Mouse (Mus musculus) cerebellum, postnatal 25 days (tissue): ENCODE results near the gene Chn1.
"Not testable (repeated sequence)": the region's sequence is repeated elsewhere in the genome, so short reads cannot be mapped to it uniquely, and the experiment has no call there.

Experiments
- DNase-seq, 2 experiments: peaks; one replicate each; pipeline ENCODE4 v3.0.0; 2021; ENCODE audit warnings: mixed read lengths in 2 of 2

The Chn1 gene

GRCm38 (mm10) chr2:73774786-73775682 lies at the start of gene Chn1:
Chn1 (minus strand) TSS chr2:73775346.
- peak; percentile 72 to 84 for DNase-seq

DNA sequence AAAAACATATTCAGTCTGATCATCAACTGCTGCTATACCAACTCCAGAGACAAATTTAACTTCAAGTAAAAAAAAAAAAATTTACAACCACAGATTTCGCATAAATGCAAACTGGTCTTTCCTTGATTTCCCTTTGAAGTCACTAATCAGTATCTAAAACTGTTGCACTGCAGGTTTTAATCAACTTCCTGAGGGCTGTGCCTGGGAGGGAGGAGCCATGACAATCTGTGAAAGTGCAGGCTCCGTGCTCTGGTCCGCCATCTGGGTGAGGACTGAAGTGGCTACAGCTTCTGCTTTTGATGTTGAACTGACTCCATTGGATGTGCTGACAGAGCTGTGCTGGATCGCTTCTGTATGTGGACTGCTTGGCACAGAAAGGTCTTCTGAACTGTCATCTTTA lies 43.6 kb upstream of the Chn1 start:
- no peak for DNase-seq

GRCm38 (mm10) chr2:73807609-73808008 lies 32.5 kb upstream of the Chn1 start:
- no peak for DNase-seq

DNA sequence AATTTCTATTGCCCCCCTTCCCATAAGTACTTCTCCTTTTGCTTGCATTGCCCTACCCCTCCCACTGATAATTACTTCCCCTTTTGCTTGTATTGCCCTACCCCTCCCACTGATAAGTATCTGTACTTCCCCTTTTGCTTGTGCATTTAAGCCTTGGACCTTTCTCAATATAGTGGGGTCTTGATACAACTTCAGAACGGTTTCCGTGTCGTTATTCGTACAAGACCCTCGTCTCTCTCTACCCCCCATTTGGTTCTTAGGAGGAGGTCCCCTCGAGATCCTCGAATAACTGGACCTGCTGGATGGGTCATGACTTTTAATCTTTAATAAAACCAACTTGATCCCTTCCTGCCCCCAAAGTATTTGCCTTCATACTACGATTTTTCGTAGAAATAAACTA lies 25.0 kb upstream of the Chn1 start:
- not testable (repeated sequence) for DNase-seq

DNA sequence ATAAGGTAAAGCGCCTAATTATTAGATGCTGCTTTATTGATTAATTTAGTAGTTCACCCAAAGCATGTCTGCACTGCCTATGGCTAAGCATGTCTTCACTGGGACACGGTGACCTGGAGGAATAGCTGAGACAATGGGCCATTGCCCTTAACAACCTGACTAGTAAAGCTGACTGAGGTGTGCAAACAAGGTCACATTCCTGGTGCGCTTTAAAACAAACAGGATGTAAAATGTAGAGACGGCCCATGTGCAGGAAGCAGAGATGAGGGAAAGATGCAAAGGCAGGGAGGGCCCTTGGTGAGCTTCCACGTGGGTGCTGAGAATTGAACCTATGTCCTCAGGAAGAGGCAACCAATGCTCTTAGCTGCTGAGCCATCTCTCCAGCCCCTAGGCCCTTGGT lies 23.6 kb upstream of the Chn1 start:
- no peak for DNase-seq

DNA sequence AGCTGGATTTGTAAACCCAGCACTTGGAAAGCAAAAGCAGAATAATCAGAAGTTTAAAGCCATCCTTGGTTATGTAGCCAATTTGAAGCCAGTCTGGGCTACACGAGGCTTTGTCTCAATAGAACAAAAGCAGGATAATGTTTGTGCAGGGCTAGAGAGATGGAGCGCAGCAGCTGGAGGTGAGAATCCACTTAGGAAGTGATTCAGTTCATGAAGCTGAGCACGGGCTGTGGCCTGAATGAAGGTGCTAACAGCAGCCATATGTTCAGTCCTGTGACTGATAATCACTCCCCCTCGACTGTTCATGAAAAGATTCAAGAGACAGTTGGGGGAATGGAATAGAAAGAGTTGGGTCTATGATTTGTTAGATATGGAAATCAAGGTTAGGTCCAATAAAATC lies 23.0 kb upstream of the Chn1 start:
- DNase-seq = no peak

GRCm38 (mm10) chr2:73791846-73792630 lies 16.9 kb upstream of the Chn1 start:
- no peak for DNase-seq

DNA sequence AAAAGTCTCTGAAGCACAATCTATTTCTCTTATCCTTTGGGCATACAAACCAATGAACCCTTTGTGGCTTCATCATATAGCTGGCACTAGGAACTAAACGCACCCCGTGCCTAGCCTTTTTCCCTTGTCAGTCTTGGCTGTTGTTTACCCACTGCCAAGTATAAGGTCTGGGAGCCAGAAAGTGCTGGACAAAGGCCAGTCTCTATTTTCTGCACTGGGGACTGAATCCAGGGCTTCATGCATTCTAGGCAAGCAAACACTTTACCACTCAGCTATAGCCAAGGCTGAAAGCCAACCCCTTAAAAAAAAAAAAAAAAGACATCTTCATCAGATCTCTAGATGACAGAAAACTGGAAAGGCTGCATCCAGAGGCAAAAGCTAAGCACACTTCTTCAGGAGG lies 15.2 kb upstream of the Chn1 start:
- DNase-seq = peak in 1 of 2 experiments; percentile 13

GRCm38 (mm10) chr2:73788395-73788794 lies 13.2 kb upstream of the Chn1 start:
- no peak for DNase-seq

- no peak for DNase-seq
Observed at GRCm38 (mm10) chr2:73782371-73782905, 7.3 kb upstream of the Chn1 start.

DNA sequence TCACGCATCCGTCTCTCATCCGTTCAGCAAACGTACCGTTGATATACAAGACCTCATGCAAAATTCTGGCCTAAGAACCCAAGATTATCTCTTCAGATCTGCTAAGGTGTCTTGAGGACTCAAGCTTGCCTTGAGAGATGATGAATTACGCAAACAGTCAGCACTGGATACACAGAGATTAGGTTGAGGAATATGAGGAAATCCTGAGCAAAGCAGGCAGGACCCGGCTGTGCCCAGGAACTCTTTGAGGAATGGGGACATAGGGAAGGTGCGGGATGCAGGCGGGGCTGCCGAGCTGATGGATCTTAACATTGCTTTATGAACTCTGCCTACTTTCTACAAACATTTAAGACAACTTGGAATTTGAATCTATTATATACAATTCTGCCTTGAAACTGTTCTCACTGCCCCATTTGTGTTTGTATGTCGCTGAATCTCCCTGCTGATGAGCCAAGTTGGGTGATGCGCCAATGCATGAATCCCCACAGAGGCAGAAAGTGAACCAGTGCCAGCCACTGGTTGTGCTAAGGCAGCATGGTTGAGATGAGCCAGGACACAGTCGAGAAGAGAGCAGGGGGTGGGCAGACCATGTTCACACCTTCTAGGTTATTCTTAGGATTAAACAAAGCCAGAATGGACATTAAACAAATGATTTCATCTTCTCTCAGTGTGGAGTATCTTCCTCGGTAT lies 5.3 kb upstream of the Chn1 start:
- DNase-seq = peak in 1 of 2 experiments; percentile 5

GRCm38 (mm10) chr2:73779796-73780195 lies 4.7 kb upstream of the Chn1 start:
- DNase-seq = peak in 1 of 2 experiments; percentile 4

GRCm38 (mm10) chr2:73779016-73779595 lies 4.0 kb upstream of the Chn1 start:
- DNase-seq = no peak

DNA sequence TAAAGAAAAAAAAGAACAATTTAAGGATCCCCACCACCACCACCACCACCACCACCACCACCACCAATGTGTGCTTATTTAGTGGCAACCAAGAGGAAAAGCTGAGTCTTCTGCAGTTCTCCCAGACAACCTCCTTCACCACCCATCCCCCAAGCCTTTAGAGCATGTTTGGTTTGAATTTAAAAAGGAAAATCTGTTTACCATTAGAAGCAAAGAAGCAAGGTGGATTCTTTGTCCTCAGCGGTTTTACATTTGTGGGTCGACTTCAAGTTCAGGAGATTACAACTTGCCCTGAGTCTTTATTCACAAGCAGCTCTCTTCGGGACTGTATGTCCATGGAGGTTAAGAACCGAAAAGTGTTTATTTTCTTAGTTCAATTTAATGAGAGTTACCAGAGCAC lies 1.8 kb upstream of the Chn1 start:
- no peak for DNase-seq

GRCm38 (mm10) chr2:73775683-73776310 lies 651 bp upstream of the Chn1 start:
- peak in 1 of 2 experiments; percentile 27 for DNase-seq

- no peak for DNase-seq
Observed at GRCm38 (mm10) chr2:73772945-73773344, 2.2 kb downstream of the Chn1 start.

GRCm38 (mm10) chr2:73768669-73769068 lies 6.5 kb downstream of the Chn1 start:
- no peak for DNase-seq

GRCm38 (mm10) chr2:73763541-73763940 lies 11.6 kb downstream of the Chn1 start:
- DNase-seq = peak in 1 of 2 experiments; percentile 4

GRCm38 (mm10) chr2:73759899-73760298 lies 15.2 kb downstream of the Chn1 start:
- no peak for DNase-seq

DNA sequence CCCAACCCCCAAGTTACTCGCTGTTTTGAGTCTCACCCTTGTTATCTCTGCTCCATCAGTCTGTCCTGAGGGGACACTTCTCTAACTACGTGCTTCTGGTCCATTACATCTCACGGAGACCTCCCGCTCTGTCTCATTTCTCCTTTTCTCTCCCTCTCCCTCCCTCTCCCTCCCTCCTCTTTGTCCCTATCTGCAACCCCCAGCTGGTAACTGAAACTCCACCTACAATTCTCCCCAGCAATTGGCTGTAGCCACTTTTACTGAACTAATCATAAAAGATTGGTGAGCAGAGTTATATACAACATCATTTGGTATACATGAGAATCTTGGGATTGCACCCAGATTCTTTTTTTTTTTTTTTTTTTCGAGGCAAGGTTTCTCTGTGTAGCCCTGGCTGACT lies 16.1 kb downstream of the Chn1 start:
- DNase-seq = no peak

- no peak for DNase-seq
Observed at GRCm38 (mm10) chr2:73747297-73747696, 27.8 kb downstream of the Chn1 start.

DNA sequence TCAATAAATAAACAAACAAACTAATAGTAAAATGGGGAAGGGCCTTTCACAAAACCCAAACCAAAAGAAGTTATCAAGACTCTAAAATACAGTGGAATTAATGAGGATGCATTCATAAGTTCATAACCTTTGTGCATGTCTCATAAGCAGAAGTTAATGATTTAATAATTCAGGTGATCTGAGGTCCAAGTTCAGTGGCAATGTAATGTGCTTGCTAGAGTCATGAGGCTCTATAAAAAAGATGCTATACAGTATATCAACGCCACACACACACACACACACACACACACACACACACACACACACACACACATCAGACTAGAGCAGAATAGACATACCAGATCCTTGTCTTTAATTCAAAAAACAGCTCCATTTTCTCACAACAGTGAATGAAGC lies 28.8 kb downstream of the Chn1 start:
- DNase-seq = no peak
